Mouse (Mus musculus) neural tube, embryonic 12.5 days (tissue): ENCODE results near the gene Rita1. TPM values are rescaled to one million over a fixed set of nuclear protein-coding genes. Genes with fewer than 3 reads are reported as not detected.

Experiments
- ATAC-seq: fragments of 200-750 bp; cut with Nextera tagmentation; 2 replicates; pipeline ENCODE4 v1.8.0; 2017; ENCODE audit warnings: low read depth, mild to moderate bottlenecking, moderate TSS enrichment, moderate library complexity; ENCODE audit not compliant: low FRiP score
- H3K27ac ChIP-seq: fragments of 300-500 bp; sonication (generic); 2 replicates; pipeline ENCODE4 v1.5.1; 2016
- H3K27me3 ChIP-seq: fragments of 300-500 bp; sonication (generic); replicated peaks from 2 replicates; pipeline ENCODE4 v1.6.1; 2016; ENCODE audit warnings: mild to moderate bottlenecking
- H3K36me3 ChIP-seq: fragments of 300-500 bp; sonication (generic); 2 replicates; pipeline ENCODE4 v1.6.1; 2016; ENCODE audit warnings: mild to moderate bottlenecking
- H3K4me1 ChIP-seq: fragments of 300-500 bp; sonication (generic); 2 replicates; pipeline ENCODE4 v1.6.1; 2016
- H3K4me2 ChIP-seq: fragments of 300-500 bp; sonication (generic); replicated peaks from 2 replicates; pipeline ENCODE4 v1.6.1; 2016; ENCODE audit warnings: mild to moderate bottlenecking
- H3K4me3 ChIP-seq: fragments of 300-500 bp; sonication (generic); 2 replicates; pipeline ENCODE4 v1.5.1; 2016
- H3K9ac ChIP-seq: fragments of 300-500 bp; sonication (generic); 2 replicates; pipeline ENCODE4 v1.6.1; 2016; ENCODE audit warnings: mild to moderate bottlenecking
- H3K9me3 ChIP-seq: fragments of 300-500 bp; sonication (generic); 2 replicates; pipeline ENCODE4 v1.6.1; 2016; ENCODE audit warnings: mild to moderate bottlenecking
- WGBS: fragments of 180-500 bp; shearing (Covaris S2); methylation state at CpG from one replicate; pipeline ENCODE4 v1.1.7; 2016; 5-methylcytosine and 5-hydroxymethylcytosine counted together
- polyA plus RNA-seq: library from polyadenylated mRNA; unstranded; fragments of >200 nt; fragmentation: Nextera tagmentation; extraction: Ambion mirVana; gene quantifications from 2 replicates; pipeline ENCODE4 v1.2.1, GENCODE M21; 2016

Gene Rita1
- polyA plus RNA-seq, 1 experiment from 2014 or later: 20.1 TPM

DNA sequence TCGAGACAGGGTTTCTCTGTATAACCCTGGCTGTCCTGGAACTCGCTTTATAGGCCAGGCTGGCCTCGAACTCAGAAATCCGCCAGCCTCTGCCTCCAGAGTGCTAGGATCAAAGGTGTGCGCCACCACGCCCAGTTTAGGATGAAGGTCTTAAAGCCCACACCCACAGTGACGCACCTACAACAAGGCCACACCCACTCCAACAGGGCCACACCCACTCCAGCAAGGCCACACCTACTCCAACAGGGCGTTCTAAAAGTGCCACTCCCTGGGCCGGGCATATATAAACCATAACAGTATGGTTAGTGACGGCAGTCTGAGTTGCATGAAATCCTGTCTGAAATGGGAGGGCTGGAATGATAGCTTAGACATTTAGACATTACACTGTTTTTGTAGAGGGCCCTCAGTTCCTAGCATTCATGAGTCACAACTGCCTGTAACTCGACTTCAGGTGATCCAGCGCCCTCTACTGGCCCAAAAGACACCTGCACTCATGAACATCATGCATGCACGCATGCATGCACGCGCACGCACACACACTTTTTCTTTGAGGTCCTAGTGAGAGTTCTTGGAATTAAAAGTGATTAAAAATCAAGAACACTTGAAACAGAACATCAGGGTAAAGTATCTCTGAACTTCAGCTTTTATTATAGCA is 21.9 kb downstream of the Rita1 start:
- H3K9ac ChIP-seq: no peak overlapping the region
- no peak overlapping the region for H3K4me3 ChIP-seq
- WGBS: 76% methylated on average over 16 of the region's 16 CpGs
- no peak for ATAC-seq
- H3K36me3 ChIP-seq: no peaks in the 10 kb centered on the region
- H3K4me1 ChIP-seq: peaks cover 23% of the 10 kb centered on the region
- no peak overlapping the region for H3K27ac ChIP-seq
- no peaks in the 10 kb centered on the region for H3K27me3 ChIP-seq
- H3K4me2 ChIP-seq: no peak overlapping the region
- H3K9me3 ChIP-seq: no peaks in the 10 kb centered on the region

DNA sequence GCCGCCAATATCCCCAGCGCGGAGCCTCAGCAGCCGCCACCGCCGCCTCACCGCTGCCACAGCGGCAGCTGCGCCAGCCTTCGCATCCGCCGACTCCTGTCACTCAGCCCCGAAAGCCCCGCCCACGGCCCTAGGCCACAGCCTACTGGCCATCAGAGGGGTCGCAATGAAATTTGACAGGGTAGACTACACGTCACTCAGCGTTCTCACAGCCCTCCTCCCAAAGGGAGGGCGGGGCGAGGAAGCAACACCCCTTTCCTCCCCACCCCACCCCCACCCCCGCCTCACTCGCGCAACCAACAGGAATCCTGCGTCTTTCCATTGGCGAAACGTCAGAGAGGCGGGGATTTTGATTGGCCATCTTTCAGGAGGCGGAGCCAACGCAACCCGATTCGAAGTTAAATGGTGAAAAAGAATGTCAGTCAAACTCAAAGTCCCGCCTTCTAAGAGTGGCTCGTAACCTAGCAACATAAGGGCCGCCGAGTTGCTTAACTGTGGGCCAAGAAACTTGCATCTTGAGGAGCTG is 23.8 kb downstream of the Rita1 start, which contains the start of the genes Tpcn1 and Iqcd:
TSS of gene Tpcn1 (minus strand) at position 105 of the 526 bp plus-strand sequence.
TSS of gene Iqcd (plus strand) at position 448 of the 526 bp plus-strand sequence.
- peak within 1 kb of the TSS; percentile 66 for H3K4me2 ChIP-seq
- H3K4me3 ChIP-seq: peak within 1 kb of the TSS; percentile 77
- peak within 1 kb of the TSS; percentile 91 for H3K9ac ChIP-seq
- no peak within 1 kb of the TSS for H3K27ac ChIP-seq
- peaks cover 16% of the 10 kb centered on the region for H3K36me3 ChIP-seq
- WGBS: under 1% methylated on average over 35 of the region's 35 CpGs
- H3K27me3 ChIP-seq: no peaks in the 10 kb centered on the region
- peak; percentile 97 for ATAC-seq
- H3K9me3 ChIP-seq: no peaks in the 10 kb centered on the region
- peaks cover 28% of the 10 kb centered on the region for H3K4me1 ChIP-seq

DNA sequence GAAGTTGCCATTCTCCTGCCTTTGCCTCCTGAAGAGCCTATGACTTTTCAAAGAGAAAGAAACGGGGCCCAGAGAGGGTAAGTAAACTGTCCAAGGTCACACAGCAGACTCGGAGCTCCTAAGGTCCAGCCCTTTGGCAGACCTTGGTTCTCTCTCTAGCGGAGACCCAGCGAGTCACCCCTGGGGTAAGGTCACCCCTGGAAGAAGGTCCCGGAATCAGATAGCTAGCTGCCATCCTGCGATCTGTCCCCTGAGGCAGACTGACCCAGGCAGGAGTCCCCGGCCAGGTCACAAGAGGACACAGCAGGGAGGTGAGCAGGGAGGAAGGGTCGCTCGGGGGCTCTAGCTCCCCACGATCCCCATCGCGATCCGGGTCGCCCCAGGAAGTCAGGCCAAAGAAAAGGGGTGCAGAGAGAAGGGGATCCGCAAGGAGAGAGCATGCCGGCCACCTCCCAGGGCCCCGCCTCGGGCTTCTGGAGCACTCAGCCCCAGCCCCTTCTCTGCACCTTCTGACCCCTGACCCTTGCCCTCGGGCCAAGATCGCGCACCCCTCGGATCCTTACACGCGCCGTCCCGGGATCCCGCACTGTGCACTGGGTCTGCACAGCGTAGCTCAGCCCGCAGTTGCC is 24.3 kb downstream of the Rita1 start:
- 3% methylated on average over 29 of the region's 29 CpGs for WGBS
- H3K27me3 ChIP-seq: no peaks in the 10 kb centered on the region
- H3K36me3 ChIP-seq: peaks cover 21% of the 10 kb centered on the region
- H3K9ac ChIP-seq: peak overlapping the region; percentile 91
- H3K4me1 ChIP-seq: peaks cover 28% of the 10 kb centered on the region
- H3K4me3 ChIP-seq: peak overlapping the region; percentile 77
- H3K4me2 ChIP-seq: peak overlapping the region; percentile 66
- no peak for ATAC-seq
- no peaks in the 10 kb centered on the region for H3K9me3 ChIP-seq
- H3K27ac ChIP-seq: no peak overlapping the region

DNA sequence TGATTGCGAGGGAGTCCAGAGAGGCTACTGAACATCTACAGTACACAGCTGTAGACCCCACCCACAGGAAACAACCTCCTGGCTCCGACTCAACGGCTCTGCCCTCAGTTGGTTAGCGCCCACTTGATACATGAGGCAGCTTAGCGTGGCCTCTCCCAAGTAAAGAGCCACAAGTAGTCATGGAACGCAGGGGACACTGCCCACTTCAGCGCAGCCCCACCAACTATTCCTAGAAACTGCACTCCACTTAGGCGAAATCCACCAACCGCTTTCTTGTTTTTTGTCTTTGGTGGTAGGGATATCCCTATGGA is 24.8 kb downstream of the Rita1 start:
- peaks cover 28% of the 10 kb centered on the region for H3K4me1 ChIP-seq
- ATAC-seq: no peak
- WGBS: 40% methylated on average over 9 of the region's 9 CpGs
- H3K27me3 ChIP-seq: no peaks in the 10 kb centered on the region
- peak overlapping the region; percentile 77 for H3K4me3 ChIP-seq
- peaks cover 24% of the 10 kb centered on the region for H3K36me3 ChIP-seq
- H3K4me2 ChIP-seq: peak overlapping the region; percentile 66
- H3K27ac ChIP-seq: no peak overlapping the region
- H3K9me3 ChIP-seq: no peaks in the 10 kb centered on the region
- H3K9ac ChIP-seq: peak overlapping the region; percentile 91; the same call in 1 of the 2 replicates

- Histone ChIP-seq H3K9ac (peak overlapping the region; percentile 91; the same call in 1 of the 2 replicates), H3K9me3 (no peaks in the 10 kb centered on the region), H3K4me1 (peaks cover 28% of the 10 kb centered on the region), H3K4me2 (peak overlapping the region; percentile 66), H3K4me3 (peak overlapping the region; percentile 77), H3K27ac (no peak overlapping the region), H3K36me3 (peaks cover 27% of the 10 kb centered on the region), H3K27me3 (no peaks in the 10 kb centered on the region)
- ATAC-seq: no peak
- WGBS: 19% methylated on average over 17 of the region's 17 CpGs
These were observed 25.4 kb downstream of the Rita1 start for GRCm38 (mm10) chr5:120586741-120587615.

DNA sequence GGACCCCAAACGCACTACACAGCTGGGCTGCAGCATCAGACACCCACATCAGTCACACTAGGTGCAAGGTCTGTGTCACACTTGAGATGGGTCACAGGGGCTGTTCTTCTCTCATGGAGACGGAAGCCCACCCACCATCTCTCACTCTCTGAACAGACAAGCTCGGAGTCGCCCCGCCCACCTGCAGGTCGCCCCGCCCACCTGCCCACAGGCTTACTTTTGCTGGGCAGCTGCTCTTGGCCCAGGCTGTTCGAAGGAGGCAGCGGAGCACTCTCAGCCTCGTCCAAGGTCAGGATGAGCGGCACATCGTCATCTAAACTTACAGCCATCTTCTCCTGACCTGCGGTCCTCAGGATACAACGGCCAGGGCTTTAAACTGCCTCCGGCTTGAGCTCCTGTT is 27.4 kb downstream of the Rita1 start:
- Histone ChIP-seq H3K36me3 (peaks cover 29% of the 10 kb centered on the region), H3K27me3 (no peaks in the 10 kb centered on the region), H3K9me3 (no peaks in the 10 kb centered on the region), H3K4me2 (no peak overlapping the region), H3K9ac (no peak overlapping the region), H3K4me1 (peaks cover 41% of the 10 kb centered on the region), H3K4me3 (no peak overlapping the region), H3K27ac (no peak overlapping the region)
- WGBS: 35% methylated on average over 15 of the region's 15 CpGs
- ATAC-seq: no peak

GRCm38 (mm10) chr5:120583511-120583910 is 28.9 kb downstream of the Rita1 start:
- peaks cover 52% of the 10 kb centered on the region for H3K4me1 ChIP-seq
- H3K9ac ChIP-seq: no peak overlapping the region
- peaks cover 29% of the 10 kb centered on the region for H3K36me3 ChIP-seq
- no peak for ATAC-seq
- no peaks in the 10 kb centered on the region for H3K27me3 ChIP-seq
- H3K4me3 ChIP-seq: no peak overlapping the region
- no peak overlapping the region for H3K27ac ChIP-seq
- 88% methylated on average over 4 of the region's 4 CpGs for WGBS
- H3K9me3 ChIP-seq: no peaks in the 10 kb centered on the region
- H3K4me2 ChIP-seq: no peak overlapping the region

DNA sequence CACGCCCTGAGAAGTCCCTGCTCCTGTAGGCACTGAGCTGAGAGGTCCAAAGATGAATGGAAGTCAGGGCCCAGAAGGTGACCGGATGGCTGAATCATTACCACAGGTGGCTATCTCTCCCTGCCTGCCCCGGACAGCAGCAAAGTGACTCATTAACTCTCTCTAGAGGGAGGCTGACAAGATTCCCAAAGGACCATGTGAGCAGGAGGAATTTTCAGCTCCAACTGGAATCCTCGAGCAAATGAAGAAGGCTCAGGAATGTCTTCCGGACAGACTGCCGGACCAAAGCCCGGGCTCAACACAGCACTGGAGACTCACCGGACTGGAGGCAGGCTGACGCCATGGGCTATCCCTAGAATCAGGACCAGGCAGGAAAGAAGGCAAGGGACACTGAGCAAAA is 30.4 kb downstream of the Rita1 start:
- Histone ChIP-seq H3K4me1 (peaks cover 47% of the 10 kb centered on the region), H3K9ac (no peak overlapping the region), H3K27ac (no peak overlapping the region), H3K4me2 (no peak overlapping the region), H3K27me3 (no peaks in the 10 kb centered on the region), H3K36me3 (peaks cover 29% of the 10 kb centered on the region), H3K9me3 (no peaks in the 10 kb centered on the region), H3K4me3 (no peak overlapping the region)
- 86% methylated on average over 9 of the region's 9 CpGs for WGBS
- ATAC-seq: no peak

GRCm38 (mm10) chr5:120579898-120580626 is 32.3 kb downstream of the Rita1 start:
- ATAC-seq: peak; percentile 38; the same call in 1 of the 2 replicates
- WGBS: 76% methylated on average over 26 of the region's 26 CpGs
- 0 out of 2 replicates have a peak overlapping the region, but pooled peaks have one; percentile 5 for H3K9ac ChIP-seq
- H3K27ac ChIP-seq: peak overlapping the region; percentile 23
- H3K9me3 ChIP-seq: no peaks in the 10 kb centered on the region
- peaks cover 28% of the 10 kb centered on the region for H3K36me3 ChIP-seq
- H3K4me2 ChIP-seq: peak overlapping the region; percentile 38
- no peak overlapping the region for H3K4me3 ChIP-seq
- no peaks in the 10 kb centered on the region for H3K27me3 ChIP-seq
- H3K4me1 ChIP-seq: peaks cover 41% of the 10 kb centered on the region

DNA sequence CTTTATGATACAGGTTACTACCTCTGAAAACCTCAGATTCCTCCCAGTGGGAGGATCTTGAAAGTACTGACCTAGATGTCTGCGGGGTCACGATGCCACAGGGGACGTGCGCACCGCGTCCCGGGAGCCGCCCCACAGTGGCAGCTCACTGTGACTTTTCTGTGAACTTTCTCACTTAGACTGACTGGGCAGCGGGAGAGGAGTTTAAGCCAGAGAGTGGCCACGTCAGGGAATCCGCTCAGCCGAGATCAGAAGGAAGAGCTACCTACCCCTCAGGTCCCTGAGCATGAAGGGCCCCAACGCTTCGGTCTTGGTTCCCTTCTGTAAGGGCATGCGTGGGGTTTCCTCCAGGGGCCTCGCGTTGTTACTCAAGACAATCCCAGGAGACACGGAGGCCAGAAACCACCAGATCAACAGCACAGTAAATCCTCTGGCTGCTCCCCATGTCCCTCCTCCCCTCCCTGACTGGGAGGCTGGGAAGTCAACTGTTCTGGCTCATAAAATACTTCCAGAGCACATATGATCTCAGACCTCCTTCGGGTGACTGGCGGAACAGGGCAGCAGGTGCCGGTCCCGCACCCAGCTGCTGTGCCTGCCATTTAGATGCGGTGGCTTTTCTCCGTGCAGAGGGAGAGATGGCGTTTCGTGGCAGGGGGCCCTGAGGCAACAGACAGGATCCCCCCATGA is 33.0 kb downstream of the Rita1 start:
- peaks cover 40% of the 10 kb centered on the region for H3K4me1 ChIP-seq
- WGBS: 45% methylated on average over 26 of the region's 26 CpGs
- no peak overlapping the region for H3K4me3 ChIP-seq
- peak overlapping the region; percentile 23; the same call in 1 of the 2 replicates for H3K27ac ChIP-seq
- peaks cover 21% of the 10 kb centered on the region for H3K36me3 ChIP-seq
- no peaks in the 10 kb centered on the region for H3K27me3 ChIP-seq
- peak overlapping the region; percentile 38 for H3K4me2 ChIP-seq
- H3K9me3 ChIP-seq: no peaks in the 10 kb centered on the region
- peak; percentile 52 for ATAC-seq
- H3K9ac ChIP-seq: 0 out of 2 replicates have a peak overlapping the region, but pooled peaks have one; percentile 5

- Histone ChIP-seq H3K4me1 (peaks cover 40% of the 10 kb centered on the region), H3K4me2 (peak overlapping the region; percentile 38), H3K27me3 (no peaks in the 10 kb centered on the region), H3K9ac (no peak overlapping the region), H3K27ac (peak overlapping the region; percentile 23; the same call in 1 of the 2 replicates), H3K9me3 (no peaks in the 10 kb centered on the region), H3K36me3 (peaks cover 13% of the 10 kb centered on the region), H3K4me3 (no peak overlapping the region)
- no peak for ATAC-seq
- 58% methylated on average over 12 of the region's 12 CpGs for WGBS
These were observed 33.8 kb downstream of the Rita1 start for GRCm38 (mm10) chr5:120578504-120579081.
